Mouse (Mus musculus): ENCODE measurements around the gene F12.
A peak's percentile ranks its signal among the peaks of the same experiment; 100 is the strongest.

The F12 gene

GRCm38 (mm10) chr13:55403935-55404852, 22.4 kb downstream of the F12 start:
- Histone ChIP-seq H3K9me3 (ENCODE audit: low read length) (peaks cover 7% of the 10 kb centered on the region; the same call in 1 of the 2 replicates), H3K4me1 (replicated peaks; ENCODE audit: low read depth, low read length) (peaks cover 16% of the 10 kb centered on the region), H3K36me3 (ENCODE audit: insufficient read depth, low read length) (no peaks in the 10 kb centered on the region), H3K27me3 (ENCODE audit: insufficient read depth, low read length) (peaks cover 69% of the 10 kb centered on the region), H3K4me3 (replicated peaks; ENCODE audit: low read length) (no peak overlapping the region)
- no peak for TF ChIP-seq NANOG (IDR thresholded peaks at IDR 0.05; ENCODE audit: borderline replicate concordance, low read length)
- TF ChIP-seq CTCF (conservative IDR thresholded peaks at IDR 0.05; ENCODE audit: low read length) = no peak
- TF ChIP-seq POU5F1 (IDR thresholded peaks at IDR 0.05; ENCODE audit: borderline replicate concordance, low read length) = no peak

GRCm38 (mm10) chr13:55403266-55403665, 23.3 kb downstream of the F12 start:
- Histone ChIP-seq H3K4me1 (replicated peaks; ENCODE audit: low read depth, low read length) (peaks cover 13% of the 10 kb centered on the region), H3K4me3 (replicated peaks; ENCODE audit: low read length) (no peak overlapping the region), H3K36me3 (ENCODE audit: insufficient read depth, low read length) (no peaks in the 10 kb centered on the region), H3K9me3 (ENCODE audit: low read length) (peaks cover 7% of the 10 kb centered on the region; the same call in 1 of the 2 replicates), H3K27me3 (ENCODE audit: insufficient read depth, low read length) (peaks cover 66% of the 10 kb centered on the region)
- no peak for TF ChIP-seq POU5F1 (IDR thresholded peaks at IDR 0.05; ENCODE audit: borderline replicate concordance, low read length)
- no peak for TF ChIP-seq NANOG (IDR thresholded peaks at IDR 0.05; ENCODE audit: borderline replicate concordance, low read length)
- TF ChIP-seq CTCF (conservative IDR thresholded peaks at IDR 0.05; ENCODE audit: low read length) = no peak

DNA sequence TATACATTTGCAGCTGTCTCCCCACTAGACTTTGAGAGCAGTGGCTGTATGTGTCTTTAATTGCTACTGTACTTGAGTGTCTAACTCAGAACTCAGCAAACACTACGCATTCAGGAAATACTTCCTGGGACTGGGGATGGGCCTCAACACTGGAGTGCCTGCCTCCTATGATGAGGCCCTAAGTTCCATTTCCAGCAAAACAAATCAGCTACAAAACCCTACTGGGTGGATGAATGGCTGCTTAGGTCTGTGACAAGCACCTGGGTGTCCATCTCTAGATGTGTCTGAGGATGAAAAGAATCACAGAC, 26.6 kb downstream of the F12 start:
- no peaks in the 10 kb centered on the region for H3K36me3 ChIP-seq (ENCODE audit: insufficient read depth, low read length)
- peaks cover 6% of the 10 kb centered on the region; the same call in 1 of the 2 replicates for H3K9me3 ChIP-seq (ENCODE audit: low read length)
- TF ChIP-seq NANOG (IDR thresholded peaks at IDR 0.05; ENCODE audit: borderline replicate concordance, low read length) = no peak
- no peak for TF ChIP-seq CTCF (conservative IDR thresholded peaks at IDR 0.05; ENCODE audit: low read length)
- TF ChIP-seq POU5F1 (IDR thresholded peaks at IDR 0.05; ENCODE audit: borderline replicate concordance, low read length) = no peak
- H3K27me3 ChIP-seq (ENCODE audit: insufficient read depth, low read length) = peaks cover 49% of the 10 kb centered on the region
- H3K4me3 ChIP-seq (replicated peaks; ENCODE audit: low read length) = no peak overlapping the region
- H3K4me1 ChIP-seq (replicated peaks; ENCODE audit: low read depth, low read length) = peaks cover 7% of the 10 kb centered on the region

DNA sequence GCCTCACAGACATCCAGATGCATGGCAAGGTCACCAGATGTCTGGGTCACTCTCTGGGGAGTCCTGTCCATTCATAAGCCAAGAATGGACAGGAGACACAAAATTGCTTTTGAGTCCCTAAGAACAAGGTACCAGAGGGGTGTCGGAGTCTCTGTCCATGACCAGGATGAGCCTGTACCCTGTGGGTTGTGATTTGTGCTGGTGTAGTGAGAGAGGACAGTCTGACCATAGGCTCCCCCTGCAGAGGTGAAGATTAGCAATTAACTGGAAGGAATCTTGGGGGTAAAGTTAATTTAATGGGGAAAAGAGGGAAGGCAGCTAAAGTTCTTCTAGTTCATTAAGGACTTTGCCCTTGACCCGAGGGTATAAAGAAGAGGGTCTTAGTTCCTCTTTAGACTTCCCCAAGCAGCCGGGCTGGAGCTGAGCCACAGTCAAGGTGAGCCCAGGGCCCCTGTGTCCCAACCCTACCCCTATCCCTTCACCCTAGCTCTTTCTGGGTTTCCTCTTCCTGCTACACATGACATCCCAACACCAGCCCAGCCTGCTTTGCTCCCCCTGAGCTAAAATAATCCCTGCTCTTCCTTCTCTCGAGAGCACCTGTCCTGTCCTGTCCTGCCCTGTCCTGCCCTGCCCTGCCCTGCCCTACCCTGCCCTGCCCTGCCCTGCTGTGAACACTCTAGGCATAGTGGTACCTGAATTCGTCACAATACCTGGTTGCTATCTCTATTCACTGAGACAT, 27.1 kb downstream of the F12 start:
- TF ChIP-seq NANOG (IDR thresholded peaks at IDR 0.05; ENCODE audit: borderline replicate concordance, low read length) (no peak), POU5F1 (IDR thresholded peaks at IDR 0.05; ENCODE audit: borderline replicate concordance, low read length) (no peak), CTCF (conservative IDR thresholded peaks at IDR 0.05; ENCODE audit: low read length) (no peak)
- Histone ChIP-seq H3K9me3 (ENCODE audit: low read length) (peaks cover under 1% of the 10 kb centered on the region; the same call in 1 of the 2 replicates), H3K27me3 (ENCODE audit: insufficient read depth, low read length) (peaks cover 45% of the 10 kb centered on the region), H3K4me3 (replicated peaks; ENCODE audit: low read length) (no peak overlapping the region), H3K36me3 (ENCODE audit: insufficient read depth, low read length) (no peaks in the 10 kb centered on the region), H3K4me1 (replicated peaks; ENCODE audit: low read depth, low read length) (peaks cover 11% of the 10 kb centered on the region)

GRCm38 (mm10) chr13:55398088-55398487, 28.5 kb downstream of the F12 start, which contains the start of gene Slc34a1:
Gene Slc34a1, plus strand, starts transcription at chr13:55398187.
- no peaks in the 10 kb centered on the region for H3K9me3 ChIP-seq (ENCODE audit: low read length)
- TF ChIP-seq NANOG (IDR thresholded peaks at IDR 0.05; ENCODE audit: borderline replicate concordance, low read length) (no peak), CTCF (conservative IDR thresholded peaks at IDR 0.05; ENCODE audit: low read length) (no peak), POU5F1 (IDR thresholded peaks at IDR 0.05; ENCODE audit: borderline replicate concordance, low read length) (no peak)
- H3K27me3 ChIP-seq (ENCODE audit: insufficient read depth, low read length) = peaks cover 36% of the 10 kb centered on the region
- no peak within 1 kb of the TSS for H3K4me3 ChIP-seq (replicated peaks; ENCODE audit: low read length)
- H3K36me3 ChIP-seq (ENCODE audit: insufficient read depth, low read length) = no peaks in the 10 kb centered on the region
- peaks cover 17% of the 10 kb centered on the region for H3K4me1 ChIP-seq (replicated peaks; ENCODE audit: low read depth, low read length)

GRCm38 (mm10) chr13:55392933-55393332, 33.7 kb downstream of the F12 start:
- H3K9me3 ChIP-seq (ENCODE audit: low read length) = no peaks in the 10 kb centered on the region
- H3K27me3 ChIP-seq (ENCODE audit: insufficient read depth, low read length) = peaks cover 11% of the 10 kb centered on the region
- H3K4me3 ChIP-seq (replicated peaks; ENCODE audit: low read length) = no peak overlapping the region
- TF ChIP-seq NANOG (IDR thresholded peaks at IDR 0.05; ENCODE audit: borderline replicate concordance, low read length) (no peak), POU5F1 (IDR thresholded peaks at IDR 0.05; ENCODE audit: borderline replicate concordance, low read length) (no peak), CTCF (conservative IDR thresholded peaks at IDR 0.05; ENCODE audit: low read length) (peak; percentile 92)
- H3K4me1 ChIP-seq (replicated peaks; ENCODE audit: low read depth, low read length) = peaks cover 16% of the 10 kb centered on the region
- H3K36me3 ChIP-seq (ENCODE audit: insufficient read depth, low read length) = no peaks in the 10 kb centered on the region

GRCm38 (mm10) chr13:55391626-55392029, 35.0 kb downstream of the F12 start:
- Histone ChIP-seq H3K4me1 (replicated peaks; ENCODE audit: low read depth, low read length) (peaks cover 16% of the 10 kb centered on the region), H3K36me3 (ENCODE audit: insufficient read depth, low read length) (no peaks in the 10 kb centered on the region), H3K27me3 (ENCODE audit: insufficient read depth, low read length) (peaks cover 6% of the 10 kb centered on the region; the same call in 1 of the 2 replicates), H3K4me3 (replicated peaks; ENCODE audit: low read length) (no peak overlapping the region), H3K9me3 (ENCODE audit: low read length) (no peaks in the 10 kb centered on the region)
- TF ChIP-seq NANOG (IDR thresholded peaks at IDR 0.05; ENCODE audit: borderline replicate concordance, low read length) (no peak), POU5F1 (IDR thresholded peaks at IDR 0.05; ENCODE audit: borderline replicate concordance, low read length) (no peak), CTCF (conservative IDR thresholded peaks at IDR 0.05; ENCODE audit: low read length) (no peak)

- no peak overlapping the region for H3K4me3 ChIP-seq (replicated peaks; ENCODE audit: low read length)
- peaks cover 16% of the 10 kb centered on the region for H3K4me1 ChIP-seq (replicated peaks; ENCODE audit: low read depth, low read length)
- no peak for TF ChIP-seq CTCF (conservative IDR thresholded peaks at IDR 0.05; ENCODE audit: low read length)
- TF ChIP-seq POU5F1 (IDR thresholded peaks at IDR 0.05; ENCODE audit: borderline replicate concordance, low read length) = no peak
- no peak for TF ChIP-seq NANOG (IDR thresholded peaks at IDR 0.05; ENCODE audit: borderline replicate concordance, low read length)
- 0 out of 2 replicates have a peak, but pooled peaks cover 3% of the 10 kb centered on the region for H3K9me3 ChIP-seq (ENCODE audit: low read length)
- no peaks in the 10 kb centered on the region for H3K36me3 ChIP-seq (ENCODE audit: insufficient read depth, low read length)
- H3K27me3 ChIP-seq (ENCODE audit: insufficient read depth, low read length) = 0 out of 2 replicates have a peak, but pooled peaks cover 3% of the 10 kb centered on the region
These were observed 35.9 kb downstream of the F12 start for GRCm38 (mm10) chr13:55390644-55391043.

Data from E14TG2a.4 (cell line).